Mouse (Mus musculus): Measurements from ENCODE around the gene Clec16a.

Gene Clec16a

GRCm38 (mm10) chr16:10749226-10749625, 204.1 kb downstream of the Clec16a start:
- no peak for DNase-seq (ENCODE audit: inconsistent age in 2 of 2, low spot score in 1 of 2)

GRCm38 (mm10) chr16:10749824-10750223, 204.7 kb downstream of the Clec16a start:
- peak in 1 of 2 experiments; percentile 31 for DNase-seq (ENCODE audit: inconsistent age in 2 of 2, low spot score in 1 of 2)

- DNase-seq (ENCODE audit: inconsistent age in 2 of 2, low spot score in 1 of 2) = peak; percentile 94
These were observed 209.6 kb downstream of the Clec16a start for GRCm38 (mm10) chr16:10754521-10755296.

GRCm38 (mm10) chr16:10756168-10756567, 211.0 kb downstream of the Clec16a start:
- DNase-seq (ENCODE audit: inconsistent age in 2 of 2, low spot score in 1 of 2) = no peak

- DNase-seq (ENCODE audit: inconsistent age in 2 of 2, low spot score in 1 of 2) = peak in 1 of 2 experiments; percentile 60
These were observed 216.0 kb downstream of the Clec16a start for GRCm38 (mm10) chr16:10761182-10761581.

- DNase-seq (ENCODE audit: inconsistent age in 2 of 2, low spot score in 1 of 2) = no peak
These were observed 217.5 kb downstream of the Clec16a start for GRCm38 (mm10) chr16:10762569-10763180.

GRCm38 (mm10) chr16:10763540-10764264, 218.6 kb downstream of the Clec16a start:
- DNase-seq (ENCODE audit: inconsistent age in 2 of 2, low spot score in 1 of 2) = no peak

- no peak for DNase-seq (ENCODE audit: inconsistent age in 2 of 2, low spot score in 1 of 2)
These were observed 219.2 kb downstream of the Clec16a start for GRCm38 (mm10) chr16:10764323-10764722.

- peak; percentile 67 to 93 for DNase-seq (ENCODE audit: inconsistent age in 2 of 2, low spot score in 1 of 2)
These were observed 222.0 kb downstream of the Clec16a start for GRCm38 (mm10) chr16:10767158-10767557.

- peak; percentile 84 to 92 for DNase-seq (ENCODE audit: inconsistent age in 2 of 2, low spot score in 1 of 2)
These were observed 223.7 kb downstream of the Clec16a start for GRCm38 (mm10) chr16:10768821-10769220.

GRCm38 (mm10) chr16:10769661-10770060, 224.5 kb downstream of the Clec16a start:
- peak in 1 of 2 experiments; percentile 71 for DNase-seq (ENCODE audit: inconsistent age in 2 of 2, low spot score in 1 of 2)

GRCm38 (mm10) chr16:10770531-10771325, 225.6 kb downstream of the Clec16a start:
- no peak for DNase-seq (ENCODE audit: inconsistent age in 2 of 2, low spot score in 1 of 2)

GRCm38 (mm10) chr16:10771769-10772510, 226.8 kb downstream of the Clec16a start:
- peak; percentile 62 to 80 for DNase-seq (ENCODE audit: inconsistent age in 2 of 2, low spot score in 1 of 2)

- DNase-seq (ENCODE audit: inconsistent age in 2 of 2, low spot score in 1 of 2) = no peak
These were observed 228.4 kb downstream of the Clec16a start for GRCm38 (mm10) chr16:10773543-10773942.

- peak in 1 of 2 experiments; percentile 75 for DNase-seq (ENCODE audit: inconsistent age in 2 of 2, low spot score in 1 of 2)
These were observed 229.6 kb downstream of the Clec16a start for GRCm38 (mm10) chr16:10774726-10775125.

GRCm38 (mm10) chr16:10776322-10776721, 231.2 kb downstream of the Clec16a start:
- peak; percentile 62 to 87 for DNase-seq (ENCODE audit: inconsistent age in 2 of 2, low spot score in 1 of 2)

GRCm38 (mm10) chr16:10777579-10778160, 232.5 kb downstream of the Clec16a start:
- peak in 1 of 2 experiments; percentile 79 for DNase-seq (ENCODE audit: inconsistent age in 2 of 2, low spot score in 1 of 2)

- no peak for DNase-seq (ENCODE audit: inconsistent age in 2 of 2, low spot score in 1 of 2)
These were observed 235.5 kb downstream of the Clec16a start for GRCm38 (mm10) chr16:10780631-10781120.

GRCm38 (mm10) chr16:10781862-10782371, 236.8 kb downstream of the Clec16a start:
- peak; percentile 63 to 77 for DNase-seq (ENCODE audit: inconsistent age in 2 of 2, low spot score in 1 of 2)

Measured in adrenal gland, adult (tissue).